Comparison of ENCODE assay signal across 14 mouse cellular contexts in genomic region chr3:142422229-142422628, GRCm38 (mm10). TPM values are rescaled to one million over a fixed set of nuclear protein-coding genes. Genes with fewer than 3 reads are reported as not detected.
DNase-seq lines count a peak whose midpoint lies in the region; ATAC-seq and TF ChIP-seq lines count a peak whose summit lies in the region.
"Had no signal": no experiment of that assay in that cellular context is flagged by ENCODE, and none has a peak within 500 bp of the region (broad histone marks: within the 10 kb centered on the region; RNA-seq: fewer than 3 reads in every experiment).

No protein-coding gene starts in this region.

- no peaks in the 10 kb centered on the region for H3K36me3 ChIP-seq in midbrain, postnatal 0 days (ENCODE audit: insufficient read depth, low read length)
- no peaks in the 10 kb centered on the region for H3K36me3 ChIP-seq in midbrain, embryonic 15.5 days (replicated peaks)
- H3K36me3 ChIP-seq: embryonic facial prominence, embryonic 15.5 days had no signal

- no peak overlapping the region for H3K9ac ChIP-seq in midbrain, postnatal 0 days (replicated peaks; ENCODE audit: low read length, poor library complexity, severe bottlenecking)
- no peak overlapping the region for H3K9ac ChIP-seq in midbrain, embryonic 15.5 days
- H3K9ac ChIP-seq: embryonic facial prominence, embryonic 15.5 days had no signal

- no peaks in the 10 kb centered on the region for H3K4me1 ChIP-seq in midbrain, postnatal 0 days (ENCODE audit: insufficient read depth, low read length)
- no peaks in the 10 kb centered on the region for H3K4me1 ChIP-seq in midbrain, embryonic 15.5 days
- H3K4me1 ChIP-seq: embryonic facial prominence, embryonic 15.5 days had no signal

- TF ChIP-seq CTCF in midbrain, postnatal 0 days (IDR thresholded peaks at IDR 0.05): no peak

- no peak for ATAC-seq in midbrain, postnatal 0 days (ENCODE audit: low FRiP score)
- ATAC-seq in midbrain, embryonic 15.5 days (replicated peaks): no peak
- ATAC-seq: Patski had no signal

- 75% methylated on average over 4 of the region's 4 CpGs for WGBS in midbrain, postnatal 0 days
- WGBS in midbrain, embryonic 15.5 days: 87% methylated on average over 4 of the region's 4 CpGs

- no peak overlapping the region for H3K4me2 ChIP-seq in midbrain, postnatal 0 days (ENCODE audit: low read depth, low read length, poor library complexity, severe bottlenecking)
- H3K4me2 ChIP-seq in midbrain, embryonic 15.5 days: no peak overlapping the region
- H3K4me2 ChIP-seq: embryonic facial prominence, embryonic 15.5 days had no signal

- H3K27me3 ChIP-seq in midbrain, postnatal 0 days (ENCODE audit: insufficient read depth, low read length): no peaks in the 10 kb centered on the region
- H3K27me3 ChIP-seq in midbrain, embryonic 15.5 days (replicated peaks): no peaks in the 10 kb centered on the region
- H3K27me3 ChIP-seq: embryonic facial prominence, embryonic 15.5 days; Patski had no signal

- intact Hi-C loops in heart, postnatal 25 days (cut with DNase I): loop anchor here (2.0 kb wide), 1 partner anchor 17 kb away; no protein-coding TSS in a partner anchor

- no peaks in the 10 kb centered on the region for H3K9me3 ChIP-seq in midbrain, postnatal 0 days (ENCODE audit: low read length)
- no peaks in the 10 kb centered on the region for H3K9me3 ChIP-seq in midbrain, embryonic 15.5 days
- H3K9me3 ChIP-seq: embryonic facial prominence, embryonic 15.5 days had no signal

- H3K4me3 ChIP-seq in midbrain, postnatal 0 days (ENCODE audit: low read depth, low read length): no peak overlapping the region
- no peak overlapping the region for H3K4me3 ChIP-seq in midbrain, embryonic 15.5 days
- H3K4me3 ChIP-seq: embryonic facial prominence, embryonic 15.5 days; left cerebral cortex, adult 2 months had no signal

- no peak overlapping the region for H3K27ac ChIP-seq in midbrain, postnatal 0 days (ENCODE audit: low read depth, low read length)
- no peak overlapping the region for H3K27ac ChIP-seq in midbrain, embryonic 15.5 days
- H3K27ac ChIP-seq: embryonic facial prominence, embryonic 15.5 days; left cerebral cortex, adult 2 months; stomach, postnatal 0 days had no signal

- DNase-seq in heart, adult 18-20 months: peak; percentile 72 to 76
- no peak for DNase-seq in heart, postnatal 25 days (ENCODE audit: low spot score)
- DNase-seq in midbrain, postnatal 0 days (ENCODE audit: low spot score): peak; percentile 69
- peak; percentile 36 to 62 for DNase-seq in heart, adult 9 months (ENCODE audit: low spot score in 2 of 2)
- peak; percentile 70 for DNase-seq in heart, postnatal 4 days
- DNase-seq in embryo, embryonic 10 days (ENCODE audit: low spot score): no peak
- DNase-seq: adrenal gland, adult 2 months; kidney, adult 9 months; liver had no signal

RNA-seq across cellular contexts. Expression of gene Pdlim5, which starts 26.7 kb away (rescaled TPM):
- 100 to 1,000 TPM; 614 to 711 TPM for total RNA-seq in heart, adult 18-20 months (2021)
- 100 to 1,000 TPM; 808 to 915 TPM for total RNA-seq in heart, postnatal 25 days (2021)
- total RNA-seq in midbrain, postnatal 0 days (2014; rRNA removed): 28.1 and 29.1 TPM in 2 replicates
- 12.6 and 13.7 TPM in 2 replicates for polyA plus RNA-seq in midbrain, postnatal 0 days (2015; fragmentation: Nextera tagmentation; extraction: Ambion mirVana)
- 12.7 and 14.1 TPM in 2 replicates for polyA plus RNA-seq in midbrain, embryonic 15.5 days (2015; fragmentation: Nextera tagmentation; extraction: Ambion mirVana)
- total RNA-seq in heart, postnatal 4 days (2021): 100 to 1,000 TPM; 480 to 524 TPM

Comparison
In these comparisons a context has a peak if more than half of its experiments do, and no peak if none do; other contexts are left out.
1. DNase-seq: peak in heart, adult 18-20 months (2 of 2), midbrain, postnatal 0 days (single experiment), heart, adult 9 months (2 of 2) and heart, postnatal 4 days (single experiment); none in heart, postnatal 25 days (single experiment) and embryo, embryonic 10 days (single experiment).
2. RNA of gene Pdlim5, which starts 26.7 kb away (total RNA-seq): 808 to 915 TPM in heart, postnatal 25 days, 614 to 711 TPM in heart, adult 18-20 months and 480 to 524 TPM in heart, postnatal 4 days; 28.1 to 29.1 TPM in midbrain, postnatal 0 days; every median in the first group is over 10 times any median in the second.